Mouse (Mus musculus) adrenal gland, adult 18-20 months (tissue): ENCODE results near the gene Coro7. TPM values are rescaled to one million over a fixed set of nuclear protein-coding genes. Genes with fewer than 3 reads are reported as not detected.
"Not testable (repeated sequence)": the region's sequence is repeated elsewhere in the genome, so short reads cannot be mapped to it uniquely, and the experiment has no call there.

Experiments
- DNase-seq, 2 experiments: peaks; one replicate each; pipeline ENCODE4 v3.0.0; 2021 to 2022; ENCODE audit warnings: low spot score in 2 of 2
- total RNA-seq, 2 experiments: library from RNA; stranded (reverse); gene quantifications; 1 replicate in 1 of 2; 2 replicates in 1 of 2; pipeline ENCODE4 v1.2.3; 2021

Gene Coro7
- total RNA-seq, 2 experiments from 2014 or later, result 21.0 to 25.7 TPM

- no peak for DNase-seq
These were observed 3.6 kb upstream of the Coro7 start for GRCm38 (mm10) chr16:4683193-4683580.

GRCm38 (mm10) chr16:4682628-4683179 is 3.1 kb upstream of the Coro7 start:
- no peak for DNase-seq

DNA sequence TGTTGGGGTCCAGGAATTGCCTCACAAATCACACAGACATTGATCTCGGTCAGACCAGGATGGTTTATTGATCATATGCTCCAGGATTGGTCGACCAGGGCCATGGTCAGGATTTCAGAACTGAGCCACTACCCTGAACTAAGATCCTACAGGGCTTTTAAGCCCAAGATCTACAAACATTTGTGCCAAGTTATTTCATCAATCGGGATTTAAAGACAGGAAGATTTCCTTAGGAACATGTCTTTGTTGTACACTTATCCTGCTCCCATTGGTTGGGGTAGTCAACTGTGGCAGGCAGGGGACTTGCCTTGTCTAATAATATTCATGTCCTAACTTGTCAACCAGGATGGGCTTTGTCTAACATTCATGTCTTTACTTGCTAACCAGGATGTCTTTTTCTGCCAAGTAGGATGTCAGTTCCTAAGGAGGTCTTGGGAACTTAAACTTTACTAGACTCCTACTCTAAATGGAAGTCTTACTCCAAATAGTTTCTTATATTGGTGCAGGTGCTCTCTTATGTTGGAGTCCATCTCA is 1.4 kb upstream of the Coro7 start:
- DNase-seq, result not testable (repeated sequence)

- no peak for DNase-seq
These were observed 1.5 kb downstream of the Coro7 start for GRCm38 (mm10) chr16:4678080-4678479.

GRCm38 (mm10) chr16:4676836-4677235 is 2.7 kb downstream of the Coro7 start:
- DNase-seq, result no peak

DNA sequence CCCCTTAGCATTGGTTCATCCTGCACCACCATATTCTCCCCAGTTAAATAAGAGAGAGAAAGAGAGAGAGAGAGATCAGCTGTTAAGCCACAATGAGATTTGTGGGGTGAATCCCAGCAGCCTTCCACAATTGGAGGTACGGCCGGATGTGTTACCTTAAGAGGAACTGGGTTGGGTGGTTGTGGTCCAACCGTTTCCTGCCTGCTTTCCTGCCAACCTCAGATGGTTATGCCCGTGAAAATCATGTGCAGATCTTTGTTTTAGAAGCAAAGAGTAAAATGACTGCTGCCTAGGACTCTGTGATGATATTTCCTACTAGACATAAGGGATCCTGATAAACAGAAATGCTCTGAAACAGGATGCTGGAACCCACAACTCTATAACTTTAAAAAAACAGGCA is 5.5 kb downstream of the Coro7 start:
- DNase-seq, result no peak

DNA sequence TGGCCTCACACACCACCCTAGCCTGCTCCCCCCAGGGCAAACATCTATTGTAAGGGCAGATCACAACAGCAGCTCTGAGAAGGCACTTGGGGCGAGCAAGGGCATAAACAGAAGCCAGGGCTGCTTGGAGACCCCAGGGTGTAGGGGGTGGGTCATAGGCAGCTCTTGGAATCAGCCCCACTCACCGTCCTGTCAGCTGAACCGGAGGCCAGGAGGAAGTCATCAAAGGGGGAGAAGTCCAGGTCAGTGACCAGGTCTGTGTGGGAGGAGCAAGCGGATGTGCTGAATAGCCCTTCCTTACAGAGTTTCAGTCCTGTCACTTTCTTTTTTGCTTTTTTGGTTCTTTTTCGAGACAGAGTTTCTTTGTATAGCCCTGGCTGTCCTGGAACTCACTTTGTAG is 9.3 kb downstream of the Coro7 start:
- DNase-seq, result no peak

DNA sequence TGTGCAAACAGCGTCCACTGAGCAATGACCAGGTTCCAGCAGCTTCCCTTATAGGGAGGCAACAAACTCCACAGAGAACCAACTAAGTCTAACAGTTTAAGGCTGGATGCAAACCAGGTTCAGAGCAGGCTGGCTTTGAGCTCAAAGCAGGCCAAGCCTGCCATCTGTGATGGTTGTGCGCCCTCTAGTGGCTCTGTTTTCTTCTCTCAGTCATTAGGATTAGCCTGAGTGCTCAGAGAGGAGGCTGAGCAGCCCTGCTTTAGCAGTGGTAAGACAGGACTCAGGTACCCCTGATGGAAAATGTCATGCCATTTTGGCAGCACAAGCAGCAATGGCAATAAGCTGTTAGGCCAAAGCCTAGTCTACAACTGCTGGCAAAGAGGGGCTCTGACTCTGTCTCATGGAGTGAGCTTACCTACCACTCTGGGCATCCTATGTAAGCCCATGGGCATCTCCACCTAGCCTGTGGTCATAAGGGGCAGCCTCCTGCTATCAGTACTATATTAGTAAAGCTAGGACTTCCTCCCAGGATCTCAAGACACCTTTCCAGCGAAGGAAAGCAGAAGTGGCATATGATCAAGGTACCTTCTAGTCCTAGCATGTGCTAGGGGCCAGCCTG is 12.3 kb downstream of the Coro7 start:
- peak; percentile 85 to 87 for DNase-seq

DNA sequence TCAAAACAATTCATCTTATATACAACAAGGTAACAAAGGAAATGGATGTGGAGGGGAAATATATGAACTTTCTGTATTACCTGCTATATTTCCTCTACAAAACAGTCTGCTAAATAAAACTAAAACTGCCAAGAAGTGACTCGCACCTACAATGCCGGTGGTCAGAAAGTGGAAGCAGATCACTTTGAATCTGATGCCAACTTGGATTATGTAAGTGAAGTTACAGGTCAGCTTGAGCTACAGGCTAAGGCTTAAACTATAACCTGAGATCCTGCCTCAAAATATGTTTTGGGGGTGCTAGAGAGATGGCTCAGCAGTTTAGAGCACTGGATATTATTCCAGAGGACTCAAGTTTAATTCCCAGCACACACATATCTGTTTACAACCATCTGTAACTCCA is 13.9 kb downstream of the Coro7 start:
- DNase-seq, result no peak

DNA sequence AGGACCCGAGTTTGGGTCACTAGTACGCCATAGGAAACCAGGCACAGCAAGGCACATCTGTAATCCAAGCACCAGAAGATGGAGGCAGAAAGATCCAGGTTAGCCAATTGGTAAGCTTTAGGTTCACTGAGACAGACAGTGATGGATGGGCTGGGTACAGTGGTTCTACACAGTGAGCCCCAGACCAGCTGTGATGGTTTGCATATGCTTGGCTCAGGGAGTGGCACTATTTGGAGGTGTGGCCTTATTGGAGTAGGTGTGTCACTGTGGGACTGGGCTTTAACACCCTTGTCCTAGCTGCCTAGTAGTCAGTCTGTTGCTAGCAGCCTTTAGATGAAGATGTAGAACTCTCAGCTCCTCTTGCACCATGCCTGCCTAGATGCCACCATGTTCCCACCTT is 15.8 kb downstream of the Coro7 start:
- no peak for DNase-seq

- DNase-seq, result no peak
These were observed 18.0 kb downstream of the Coro7 start for GRCm38 (mm10) chr16:4661605-4662004.

GRCm38 (mm10) chr16:4659326-4659725 is 20.3 kb downstream of the Coro7 start:
- DNase-seq, result no peak

- no peak for DNase-seq
These were observed 20.8 kb downstream of the Coro7 start for GRCm38 (mm10) chr16:4658781-4659245.

- DNase-seq, result no peak
These were observed 23.0 kb downstream of the Coro7 start for GRCm38 (mm10) chr16:4656571-4657081.

DNA sequence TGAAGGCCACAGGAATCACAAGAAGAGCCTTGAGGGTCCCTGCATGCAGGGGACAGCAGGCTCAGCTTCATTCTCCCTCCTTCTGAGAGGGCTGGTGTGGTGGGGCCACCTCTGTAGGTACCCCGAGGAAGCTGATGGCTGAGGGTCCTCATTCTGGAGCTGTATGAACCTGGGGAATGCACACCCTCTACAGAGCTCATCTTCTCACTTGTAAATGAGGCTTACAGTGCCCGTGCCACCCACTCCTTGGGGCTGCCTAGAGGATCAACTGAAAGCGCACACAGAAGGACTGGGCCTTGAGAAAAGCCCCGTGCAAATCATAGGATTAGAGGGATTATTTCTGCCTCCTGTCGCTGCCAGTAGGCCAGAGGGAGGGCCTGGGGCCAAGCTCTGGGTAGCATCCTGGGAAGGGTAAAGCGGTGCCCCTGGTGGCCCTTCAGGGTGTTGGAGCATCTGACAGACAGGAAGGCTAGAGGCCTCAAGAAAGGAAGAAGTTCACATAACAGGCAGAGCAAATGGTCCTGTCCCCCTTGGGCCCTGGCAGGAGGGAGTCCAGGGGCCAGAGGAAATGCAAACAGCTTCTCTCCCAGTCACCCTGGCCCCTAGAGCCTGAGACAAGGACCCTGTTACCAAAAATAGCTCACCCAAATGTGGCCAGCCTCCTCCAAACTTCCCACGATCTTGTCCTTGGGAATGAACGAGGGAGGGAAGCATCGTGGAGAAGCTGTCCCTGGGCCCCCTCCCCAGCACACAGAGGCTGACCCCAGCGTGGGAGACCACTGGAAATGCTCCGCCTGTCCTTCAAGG is 23.6 kb downstream of the Coro7 start:
- DNase-seq, result no peak

GRCm38 (mm10) chr16:4655251-4655734 is 24.3 kb downstream of the Coro7 start:
- DNase-seq, result no peak

- no peak for DNase-seq
These were observed 24.9 kb downstream of the Coro7 start for GRCm38 (mm10) chr16:4654706-4655105.

DNA sequence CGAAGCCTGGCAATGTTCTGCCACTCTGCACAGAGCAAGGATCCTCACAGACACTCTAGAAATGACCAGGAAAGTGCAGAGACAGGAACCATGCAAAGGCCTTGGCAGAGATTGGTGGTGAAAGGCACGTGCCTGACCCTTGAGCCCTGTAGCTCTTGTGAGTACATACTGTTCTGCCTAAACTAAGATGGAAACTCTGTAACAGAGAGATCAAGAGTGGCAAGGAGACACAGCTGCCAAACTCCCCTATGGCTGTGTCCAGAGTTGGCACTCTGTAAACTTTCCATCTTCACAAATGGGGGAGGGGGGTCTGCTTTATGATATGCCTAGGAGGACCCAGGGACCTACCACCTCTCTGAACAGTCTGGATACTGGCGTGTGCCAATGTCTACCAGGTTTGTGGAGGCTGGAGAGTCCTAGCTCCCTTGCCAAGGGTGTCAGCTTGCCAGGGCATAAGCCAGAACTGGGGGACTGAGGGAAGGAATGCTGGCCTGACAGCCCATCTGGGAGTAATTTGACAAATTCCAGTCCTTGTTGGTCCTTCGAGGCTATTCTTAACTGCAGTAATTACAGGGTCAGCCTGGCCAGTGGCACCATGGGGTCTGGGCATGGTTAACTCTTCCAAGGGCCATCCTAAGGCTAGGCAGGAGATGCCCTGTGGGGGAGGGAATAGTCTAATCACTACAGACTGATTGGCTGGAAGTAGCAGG is 26.7 kb downstream of the Coro7 start:
- DNase-seq, result no peak

GRCm38 (mm10) chr16:4651624-4652023 is 28.0 kb downstream of the Coro7 start:
- no peak for DNase-seq

GRCm38 (mm10) chr16:4651081-4651480 is 28.5 kb downstream of the Coro7 start:
- DNase-seq, result no peak

DNA sequence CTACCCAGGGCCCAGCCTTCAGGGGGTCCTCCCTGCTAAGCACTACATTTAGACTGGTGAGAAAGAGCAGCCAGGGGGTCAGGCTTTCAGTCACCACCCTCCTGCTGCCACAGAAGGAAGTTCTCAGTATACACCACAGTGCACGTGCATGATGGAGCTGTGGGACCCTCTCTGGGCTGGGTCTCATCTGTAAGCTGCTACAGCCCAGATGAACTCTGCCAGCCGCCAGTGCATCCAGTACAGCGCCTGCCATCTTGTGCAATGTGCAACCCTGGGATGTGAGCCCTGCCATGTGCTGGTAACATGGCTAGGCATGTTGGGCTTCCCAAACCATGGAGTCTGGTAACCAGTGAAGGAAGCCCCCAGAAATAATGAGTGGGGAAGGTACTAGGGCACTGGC is 29.4 kb downstream of the Coro7 start:
- no peak for DNase-seq
